Mouse (Mus musculus) ovary, postnatal 36 days (tissue): ENCODE measurements around the gene Ntpcr.

Experiments
- DNase-seq: peaks from one replicate; pipeline ENCODE4 v3.0.0; 2022; ENCODE audit warnings: low spot score, mixed read lengths

The Ntpcr gene

DNA sequence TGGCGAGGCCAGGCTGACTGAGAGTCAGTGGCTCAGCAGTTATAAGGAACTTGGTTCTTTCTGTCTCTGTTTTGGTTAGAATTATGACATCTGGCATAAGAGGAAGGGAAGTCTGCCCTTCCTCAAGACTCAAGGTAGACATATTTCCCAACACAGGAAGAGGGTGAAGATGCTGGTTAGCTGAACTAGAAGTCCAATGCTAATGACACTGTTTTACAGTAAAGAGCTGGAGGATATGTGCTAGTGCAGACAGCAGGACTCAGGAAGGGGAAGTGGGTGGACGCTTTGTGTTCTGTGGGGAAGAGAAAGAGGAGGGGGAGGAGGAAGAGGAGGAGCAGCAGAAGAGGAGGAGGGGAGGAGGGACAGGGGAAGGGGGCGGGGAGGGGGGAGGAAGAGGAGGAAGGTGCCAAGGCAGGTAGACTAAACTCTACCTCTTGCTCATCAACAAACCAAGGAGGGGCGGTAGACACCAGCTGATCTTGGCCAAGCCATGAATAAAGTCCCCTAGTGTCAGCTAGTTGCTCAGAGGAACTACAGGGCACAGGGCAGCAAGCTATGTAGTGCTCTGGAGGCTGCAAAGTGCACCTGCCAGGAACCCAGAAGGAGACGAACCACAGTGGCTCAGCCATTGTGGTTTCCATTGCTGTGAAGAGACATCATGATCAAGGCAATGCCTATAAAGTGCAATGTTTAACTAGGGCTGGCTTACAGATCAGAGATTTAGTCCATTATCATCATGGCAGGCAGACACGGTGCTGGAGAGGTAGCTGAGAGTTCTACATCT lies 4.5 kb upstream of the Ntpcr start:
- DNase-seq, result no peak

DNA sequence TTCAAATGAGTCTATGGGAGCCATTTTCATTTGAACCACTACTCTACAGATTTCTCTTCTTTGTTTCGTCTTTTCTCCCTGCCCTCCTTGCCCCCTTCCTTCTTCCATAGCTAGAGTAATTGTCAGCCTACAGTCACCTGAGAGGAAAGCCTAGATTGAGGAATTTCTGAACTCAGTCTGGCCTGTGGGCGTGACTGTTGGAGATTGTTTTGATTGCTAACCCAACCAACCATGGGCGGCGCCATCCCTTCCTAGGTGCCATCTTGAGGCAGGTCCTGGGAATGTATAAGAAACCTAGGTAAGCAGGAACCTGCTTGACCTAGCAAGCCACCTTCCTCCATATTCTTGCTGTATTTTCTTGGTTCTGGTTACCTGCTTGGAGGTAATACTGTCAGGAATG lies 3.6 kb upstream of the Ntpcr start:
- DNase-seq, result no peak

GRCm38 (mm10) chr8:125726986-125727385 lies 2.8 kb upstream of the Ntpcr start:
- DNase-seq, result no peak

DNA sequence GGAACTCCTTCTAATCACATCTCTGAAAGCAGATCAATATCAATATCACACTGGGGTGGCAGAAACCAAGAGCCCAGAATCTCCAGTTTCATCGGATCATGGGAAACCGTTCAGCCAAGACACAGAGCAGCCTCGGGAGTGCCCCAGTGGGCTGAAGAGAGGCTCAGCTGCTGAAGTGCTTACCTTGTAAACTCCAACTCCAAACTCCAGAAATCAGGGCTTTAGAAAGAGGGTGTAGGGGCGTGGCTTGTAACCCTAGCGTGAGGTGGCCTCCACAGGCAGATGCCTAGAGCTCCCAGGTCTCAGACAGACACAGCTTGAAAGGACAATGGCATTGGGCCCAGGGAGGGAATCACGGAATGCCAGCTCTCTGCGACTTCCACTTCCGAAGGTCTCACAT lies 2.0 kb upstream of the Ntpcr start:
- DNase-seq, result no peak

- peak; percentile 88 for DNase-seq
Observed at GRCm38 (mm10) chr8:125733964-125734956, 4.5 kb downstream of the Ntpcr start.

GRCm38 (mm10) chr8:125738956-125739355 lies 9.2 kb downstream of the Ntpcr start:
- DNase-seq, result no peak

DNA sequence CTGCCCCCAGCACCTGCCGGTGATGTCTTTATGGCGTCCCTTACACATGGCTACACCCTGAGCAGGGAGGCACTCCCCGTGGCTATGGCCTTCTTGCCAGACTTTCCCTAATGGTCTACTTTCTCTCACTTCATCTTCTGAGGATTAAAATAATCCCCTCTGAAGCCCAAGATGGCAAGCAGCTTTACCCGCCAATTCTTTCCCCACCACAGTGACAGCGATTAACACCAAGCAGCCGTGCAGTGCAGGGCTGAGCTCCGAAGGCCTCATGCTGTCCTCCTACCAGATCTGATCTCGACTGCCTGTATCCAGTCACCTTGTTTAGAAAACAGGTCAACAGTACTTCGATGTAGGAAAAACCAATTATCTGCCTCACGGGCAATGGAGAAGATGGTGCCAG lies 10.9 kb downstream of the Ntpcr start:
- DNase-seq, result no peak

- no peak for DNase-seq
Observed at GRCm38 (mm10) chr8:125741377-125741776, 11.6 kb downstream of the Ntpcr start.

- DNase-seq, result no peak
Observed at GRCm38 (mm10) chr8:125741855-125742254, 12.1 kb downstream of the Ntpcr start.

- no peak for DNase-seq
Observed at GRCm38 (mm10) chr8:125742406-125742805, 12.6 kb downstream of the Ntpcr start.

GRCm38 (mm10) chr8:125744914-125745576 lies 15.3 kb downstream of the Ntpcr start:
- DNase-seq, result no peak

GRCm38 (mm10) chr8:125747390-125747789 lies 17.6 kb downstream of the Ntpcr start:
- DNase-seq, result no peak

GRCm38 (mm10) chr8:125750846-125751245 lies 21.1 kb downstream of the Ntpcr start:
- no peak for DNase-seq

DNA sequence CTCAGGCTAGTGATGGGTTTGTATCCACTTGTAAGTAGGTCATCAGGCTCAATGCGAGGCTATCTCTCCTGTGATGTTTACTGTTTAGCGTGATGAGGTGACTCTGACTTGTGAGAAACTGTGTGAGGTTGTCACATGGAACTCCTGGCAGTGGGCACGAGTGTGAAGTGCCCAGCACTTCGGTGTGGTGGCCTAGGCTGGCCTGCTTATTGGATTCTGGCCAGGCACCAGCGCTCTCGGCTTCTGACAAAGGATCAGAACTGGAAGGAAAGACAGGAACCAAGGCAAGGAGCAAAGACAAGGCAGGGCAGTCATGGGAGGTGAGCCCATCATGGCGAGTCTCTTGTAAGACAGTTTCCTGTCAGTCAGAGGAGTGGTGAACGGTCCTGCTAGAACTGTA lies 26.1 kb downstream of the Ntpcr start:
- no peak for DNase-seq

- DNase-seq, result no peak
Observed at GRCm38 (mm10) chr8:125756391-125757105, 26.8 kb downstream of the Ntpcr start.

DNA sequence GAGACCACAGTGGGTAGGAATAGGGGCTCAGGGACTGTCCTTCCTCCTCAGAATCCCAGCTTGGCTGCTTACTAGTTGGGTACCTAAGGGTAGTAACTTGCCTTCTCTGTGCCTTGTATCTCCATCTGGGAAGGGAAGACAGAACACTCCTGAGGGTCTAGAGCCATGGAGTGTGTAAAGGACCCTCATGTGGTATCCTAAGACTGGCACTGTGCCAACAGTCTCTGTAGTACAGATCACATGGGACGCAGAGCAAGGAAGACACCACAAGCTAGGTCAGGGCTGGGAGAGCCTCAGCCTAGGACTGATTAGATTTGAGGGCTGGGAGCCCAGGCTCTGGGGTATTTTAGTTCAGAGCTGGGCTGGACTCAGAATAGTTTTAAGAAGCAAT lies 27.3 kb downstream of the Ntpcr start:
- DNase-seq, result no peak

- DNase-seq, result peak; percentile 39
Observed at GRCm38 (mm10) chr8:125759022-125759421, 29.3 kb downstream of the Ntpcr start.

DNA sequence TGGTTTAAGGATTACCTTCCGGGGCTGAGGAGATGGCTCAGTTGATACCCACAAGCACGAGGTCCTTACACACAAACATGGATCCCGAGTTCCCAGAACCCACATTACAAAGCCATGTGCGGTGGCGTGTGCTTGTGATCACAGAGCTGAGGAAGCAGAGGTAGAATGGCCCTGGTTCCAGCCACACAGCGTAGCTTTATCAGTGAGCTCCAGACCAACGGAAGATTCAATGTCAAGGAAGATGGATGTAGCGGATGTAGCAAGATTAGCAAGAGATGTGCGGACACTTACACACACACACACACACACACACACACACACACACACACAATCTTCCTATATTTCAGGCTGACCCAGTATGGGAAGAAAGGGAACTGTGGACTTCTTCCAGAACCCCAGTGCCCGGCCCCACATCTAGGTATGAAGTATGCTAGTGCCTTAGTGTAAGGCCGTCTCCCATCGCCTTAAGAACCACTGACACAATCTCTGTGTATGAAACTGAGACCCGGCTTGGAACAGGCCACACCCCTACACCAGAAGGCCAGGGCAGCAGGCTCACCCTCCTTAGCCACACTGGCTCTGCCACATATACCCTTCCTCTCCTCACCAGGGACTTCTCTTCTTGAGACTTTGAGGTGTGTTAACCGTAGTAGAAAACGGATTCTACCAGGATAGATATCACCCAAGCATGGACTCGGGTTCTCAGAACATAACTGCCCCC lies 33.5 kb downstream of the Ntpcr start:
- DNase-seq, result no peak

DNA sequence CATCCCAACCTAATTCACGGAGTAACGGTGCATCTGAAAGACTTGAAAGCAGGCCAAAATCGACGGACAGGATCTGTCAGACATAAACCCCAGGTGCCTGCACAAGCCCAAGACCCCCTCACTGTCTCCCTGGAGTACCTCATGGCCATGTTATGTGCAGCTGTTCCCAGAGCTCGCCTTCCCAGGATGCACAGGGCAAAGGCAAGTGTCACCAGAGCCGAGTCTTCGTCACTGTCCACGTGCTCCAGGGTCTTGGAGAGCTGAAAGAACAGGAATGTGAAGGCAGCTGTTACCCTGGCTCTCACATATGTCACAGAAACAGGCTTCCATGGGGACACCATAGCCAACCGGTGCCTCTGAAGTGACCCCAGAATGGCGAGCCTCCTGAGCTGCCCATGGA lies 38.3 kb downstream of the Ntpcr start:
- DNase-seq, result no peak

DNA sequence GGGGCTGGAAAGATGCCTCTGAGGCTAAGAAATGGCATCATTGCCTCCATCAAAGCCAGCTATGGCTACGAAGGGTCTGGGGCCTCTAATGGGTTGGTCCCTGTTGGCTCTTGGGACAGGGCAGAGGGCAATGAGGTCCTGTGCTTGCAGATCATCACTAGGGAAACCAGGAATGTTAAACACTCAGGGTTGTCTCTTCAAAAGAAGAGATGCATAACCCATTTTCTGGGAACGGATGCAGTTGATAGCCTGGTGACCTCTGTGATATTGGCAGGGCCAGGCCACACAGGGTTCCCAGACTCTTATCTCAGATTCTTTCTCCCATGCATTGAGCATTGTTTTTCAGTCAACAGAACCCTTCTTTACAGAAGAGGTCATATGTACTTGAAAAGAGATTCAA lies 42.5 kb downstream of the Ntpcr start:
- no peak for DNase-seq

- DNase-seq, result no peak
Observed at GRCm38 (mm10) chr8:125773281-125773803, 43.6 kb downstream of the Ntpcr start.
